Mouse (Mus musculus): ENCODE data around the gene Otud7b. TPM values are rescaled to one million over a fixed set of nuclear protein-coding genes. Genes with fewer than 3 reads are reported as not detected.

Gene Otud7b
- polyA plus RNA-seq (2014; fragmentation: Nextera tagmentation; extraction: Ambion mirVana) = 5.3 and 6.1 TPM in 2 replicates

DNA sequence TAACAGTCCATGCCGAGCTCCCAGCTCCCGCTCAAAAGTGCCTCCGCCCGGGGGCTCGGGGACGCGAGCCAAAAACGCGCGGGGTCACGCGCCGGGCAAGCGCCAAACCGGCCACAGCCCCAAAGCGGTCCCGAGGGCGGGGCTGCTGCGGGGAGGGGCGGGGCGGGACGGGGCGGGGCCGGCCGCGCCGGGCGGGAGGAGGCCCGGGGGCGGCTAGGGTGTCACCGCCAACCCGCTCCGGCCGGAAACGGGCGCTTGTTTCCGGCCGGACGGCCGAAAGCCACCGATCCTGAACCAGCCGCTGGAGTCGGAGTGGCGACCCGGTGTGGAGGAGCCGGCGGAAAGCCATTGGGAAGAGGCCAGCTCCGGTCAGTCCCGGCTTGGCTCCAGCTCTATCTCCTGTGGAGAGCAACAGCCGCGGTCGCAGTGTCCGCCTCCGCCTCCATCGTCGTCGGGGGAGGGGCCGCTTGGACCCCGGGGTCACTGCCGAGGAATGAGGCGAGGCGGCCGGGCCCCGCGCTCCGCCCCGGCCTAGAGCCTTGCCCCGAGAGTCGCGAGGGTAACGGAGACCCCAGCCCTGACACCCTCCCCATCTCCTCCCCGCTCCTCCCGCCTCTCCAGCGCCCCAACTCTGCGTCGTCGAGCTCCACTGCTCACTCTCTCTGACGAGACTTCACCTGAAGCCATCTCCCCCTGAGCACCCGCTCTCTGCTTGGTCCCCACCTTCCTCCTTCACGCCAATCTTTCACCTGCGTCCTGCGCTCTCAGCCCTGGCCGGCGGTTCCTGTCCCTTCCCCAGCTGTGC, at the start of gene Otud7b:
Gene Otud7b (plus strand): TSS at position 267 of the 805 bp plus-strand sequence.
- under 1% methylated on average over 83 of the region's 84 CpGs for WGBS

GRCm38 (mm10) chr3:96055294-96055693, 49.0 kb upstream of the Otud7b start:
- no peaks in the 10 kb centered on the region for H3K27me3 ChIP-seq (ENCODE audit: control insufficient read depth, insufficient read depth, low read length)
- no peak for DNase-seq
- no peak for ATAC-seq (ENCODE audit: low FRiP score, low TSS enrichment)
- no peak overlapping the region for H3K27ac ChIP-seq (replicated peaks; ENCODE audit: low read depth, low read length)
- H3K9ac ChIP-seq (replicated peaks; ENCODE audit: low read length) = no peak overlapping the region
- 89% methylated on average over 6 of the region's 6 CpGs for WGBS
- no peak overlapping the region for H3K4me3 ChIP-seq (replicated peaks; ENCODE audit: low read depth, low read length)
- H3K4me1 ChIP-seq (ENCODE audit: control insufficient read depth, insufficient read depth, low read length) = peaks cover 10% of the 10 kb centered on the region; the same call in 1 of the 2 replicates
- H3K4me2 ChIP-seq (ENCODE audit: low read length) = no peak overlapping the region
- no peaks in the 10 kb centered on the region for H3K9me3 ChIP-seq (ENCODE audit: control insufficient read depth, low read length)
- H3K36me3 ChIP-seq (ENCODE audit: control insufficient read depth, insufficient read depth, low read length) = peaks cover 27% of the 10 kb centered on the region; the same call in 1 of the 2 replicates

More for the DNA sequence above, at the start of gene Otud7b:
- peaks cover 7% of the 10 kb centered on the region for H3K4me1 ChIP-seq (ENCODE audit: control insufficient read depth, insufficient read depth, low read length)
- no peaks in the 10 kb centered on the region for H3K9me3 ChIP-seq (ENCODE audit: control insufficient read depth, low read length)
- no peaks in the 10 kb centered on the region for H3K36me3 ChIP-seq (ENCODE audit: control insufficient read depth, insufficient read depth, low read length)
- H3K4me3 ChIP-seq (replicated peaks; ENCODE audit: low read depth, low read length) = peak within 1 kb of the TSS; percentile 85
- DNase-seq (peak; percentile 88), ATAC-seq (ENCODE audit: low FRiP score, low TSS enrichment) (peak; percentile 91)
- H3K4me2 ChIP-seq (ENCODE audit: low read length) = peak within 1 kb of the TSS; percentile 85
- peak within 1 kb of the TSS; percentile 72 for H3K27ac ChIP-seq (replicated peaks; ENCODE audit: low read depth, low read length)
- peak within 1 kb of the TSS; percentile 86 for H3K9ac ChIP-seq (replicated peaks; ENCODE audit: low read length)
- no peaks in the 10 kb centered on the region for H3K27me3 ChIP-seq (ENCODE audit: control insufficient read depth, insufficient read depth, low read length)

GRCm38 (mm10) chr3:96056031-96056430, 48.3 kb upstream of the Otud7b start:
- no peak overlapping the region for H3K4me2 ChIP-seq (ENCODE audit: low read length)
- WGBS = 87% methylated on average over 4 of the region's 4 CpGs
- H3K9me3 ChIP-seq (ENCODE audit: control insufficient read depth, low read length) = no peaks in the 10 kb centered on the region
- no peaks in the 10 kb centered on the region for H3K27me3 ChIP-seq (ENCODE audit: control insufficient read depth, insufficient read depth, low read length)
- DNase-seq (no peak), ATAC-seq (ENCODE audit: low FRiP score, low TSS enrichment) (no peak)
- peaks cover 10% of the 10 kb centered on the region; the same call in 1 of the 2 replicates for H3K4me1 ChIP-seq (ENCODE audit: control insufficient read depth, insufficient read depth, low read length)
- H3K36me3 ChIP-seq (ENCODE audit: control insufficient read depth, insufficient read depth, low read length) = peaks cover 21% of the 10 kb centered on the region; the same call in 1 of the 2 replicates
- H3K9ac ChIP-seq (replicated peaks; ENCODE audit: low read length) = no peak overlapping the region
- H3K27ac ChIP-seq (replicated peaks; ENCODE audit: low read depth, low read length) = no peak overlapping the region
- H3K4me3 ChIP-seq (replicated peaks; ENCODE audit: low read depth, low read length) = no peak overlapping the region

DNA sequence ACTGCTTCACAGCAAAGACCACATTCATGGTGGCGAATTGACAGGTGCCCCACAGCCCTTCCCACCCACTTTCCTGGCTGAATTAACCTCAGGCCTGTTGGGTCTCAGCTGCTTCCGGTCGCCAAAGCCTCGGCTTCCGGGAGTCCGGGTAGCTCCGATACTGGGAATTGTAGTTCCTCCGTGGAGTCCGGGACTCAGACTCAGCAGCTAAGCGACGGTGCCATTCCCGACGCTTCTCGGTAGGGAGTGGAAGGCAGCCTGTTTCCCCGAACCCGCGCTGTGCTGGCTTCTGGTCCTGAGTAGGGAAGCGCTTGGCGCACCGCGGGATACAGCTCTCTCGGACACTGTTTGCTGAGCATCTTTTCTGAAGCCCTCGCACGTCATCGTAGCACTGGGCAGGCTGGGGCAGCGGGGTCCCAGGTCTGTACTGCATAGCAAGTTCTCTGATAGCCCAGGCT, 46.6 kb upstream of the Otud7b start:
- Histone ChIP-seq H3K9ac (replicated peaks; ENCODE audit: low read length) (peak overlapping the region; percentile 55), H3K4me3 (replicated peaks; ENCODE audit: low read depth, low read length) (peak overlapping the region; percentile 50), H3K9me3 (ENCODE audit: control insufficient read depth, low read length) (no peaks in the 10 kb centered on the region), H3K27me3 (ENCODE audit: control insufficient read depth, insufficient read depth, low read length) (no peaks in the 10 kb centered on the region), H3K36me3 (ENCODE audit: control insufficient read depth, insufficient read depth, low read length) (peaks cover 15% of the 10 kb centered on the region; the same call in 1 of the 2 replicates), H3K27ac (replicated peaks; ENCODE audit: low read depth, low read length) (peak overlapping the region; percentile 87), H3K4me1 (ENCODE audit: control insufficient read depth, insufficient read depth, low read length) (peaks cover 10% of the 10 kb centered on the region; the same call in 1 of the 2 replicates), H3K4me2 (ENCODE audit: low read length) (peak overlapping the region; percentile 87)
- DNase-seq = peak; percentile 95
- under 1% methylated on average over 26 of the region's 26 CpGs for WGBS
- ATAC-seq (ENCODE audit: low FRiP score, low TSS enrichment) = peak; percentile 93

GRCm38 (mm10) chr3:96058231-96058896, 46.0 kb upstream of the Otud7b start, which contains the start of gene Vps45:
Vps45 (minus strand) TSS chr3:96058466.
- DNase-seq = peak; percentile 78
- Histone ChIP-seq H3K9ac (replicated peaks; ENCODE audit: low read length) (peak within 1 kb of the TSS; percentile 55), H3K27me3 (ENCODE audit: control insufficient read depth, insufficient read depth, low read length) (no peaks in the 10 kb centered on the region), H3K4me1 (ENCODE audit: control insufficient read depth, insufficient read depth, low read length) (peaks cover 10% of the 10 kb centered on the region; the same call in 1 of the 2 replicates), H3K9me3 (ENCODE audit: control insufficient read depth, low read length) (no peaks in the 10 kb centered on the region), H3K4me3 (replicated peaks; ENCODE audit: low read depth, low read length) (peak within 1 kb of the TSS; percentile 50), H3K4me2 (ENCODE audit: low read length) (peak within 1 kb of the TSS; percentile 87), H3K27ac (replicated peaks; ENCODE audit: low read depth, low read length) (peak within 1 kb of the TSS; percentile 87), H3K36me3 (ENCODE audit: control insufficient read depth, insufficient read depth, low read length) (peaks cover 12% of the 10 kb centered on the region; the same call in 1 of the 2 replicates)
- ATAC-seq (ENCODE audit: low FRiP score, low TSS enrichment) = peak; percentile 76
- 2% methylated on average over 18 of the region's 18 CpGs for WGBS

DNA sequence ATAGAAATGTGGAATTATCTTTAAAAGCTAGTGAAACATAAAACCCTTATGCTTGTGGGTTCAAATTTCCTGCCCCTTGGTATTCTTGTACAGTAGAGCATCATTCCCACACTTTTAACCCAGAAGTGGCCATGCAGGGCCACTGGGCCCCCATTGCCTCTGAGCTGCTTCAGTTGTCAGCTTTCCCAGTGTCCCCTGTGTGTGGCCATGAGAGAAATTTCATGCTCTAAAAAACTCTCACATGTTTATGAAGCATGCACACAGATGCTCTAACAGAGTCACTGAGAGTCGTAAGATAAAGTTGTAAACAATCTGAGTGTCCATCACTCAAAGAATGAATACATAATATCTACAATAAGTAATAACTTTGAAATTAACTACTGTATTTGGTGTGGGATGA, 44.2 kb upstream of the Otud7b start:
- Histone ChIP-seq H3K27me3 (ENCODE audit: control insufficient read depth, insufficient read depth, low read length) (no peaks in the 10 kb centered on the region), H3K9ac (replicated peaks; ENCODE audit: low read length) (no peak overlapping the region), H3K4me2 (ENCODE audit: low read length) (no peak overlapping the region), H3K27ac (replicated peaks; ENCODE audit: low read depth, low read length) (no peak overlapping the region), H3K36me3 (ENCODE audit: control insufficient read depth, insufficient read depth, low read length) (0 out of 2 replicates have a peak, but pooled peaks cover 5% of the 10 kb centered on the region), H3K9me3 (ENCODE audit: control insufficient read depth, low read length) (no peaks in the 10 kb centered on the region), H3K4me1 (ENCODE audit: control insufficient read depth, insufficient read depth, low read length) (peaks cover 10% of the 10 kb centered on the region; the same call in 1 of the 2 replicates), H3K4me3 (replicated peaks; ENCODE audit: low read depth, low read length) (no peak overlapping the region)
- ATAC-seq (ENCODE audit: low FRiP score, low TSS enrichment) (no peak), DNase-seq (no peak)
- WGBS = 88% methylated on average over 1 of the region's 1 CpGs

DNA sequence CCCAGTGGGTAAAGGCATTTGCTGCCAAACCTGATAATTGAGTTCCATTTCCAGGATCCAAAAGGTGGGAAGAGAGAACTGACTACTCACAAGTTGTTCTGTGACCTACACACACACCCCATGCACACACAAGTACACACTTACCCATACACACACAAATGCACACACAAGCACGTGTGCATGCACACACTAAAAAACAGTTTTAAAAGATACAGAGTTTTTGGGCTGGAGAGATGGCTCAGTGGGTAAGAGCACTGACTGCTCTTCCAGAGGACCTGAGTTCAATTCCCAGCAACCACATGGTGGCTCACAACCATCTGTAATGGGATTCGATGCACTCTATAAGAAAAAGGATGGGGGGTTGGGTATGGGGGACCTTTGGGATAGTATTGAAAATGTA, 41.0 kb upstream of the Otud7b start:
- DNase-seq (no peak), ATAC-seq (ENCODE audit: low FRiP score, low TSS enrichment) (no peak)
- H3K4me1 ChIP-seq (ENCODE audit: control insufficient read depth, insufficient read depth, low read length) = no peaks in the 10 kb centered on the region
- no peaks in the 10 kb centered on the region for H3K36me3 ChIP-seq (ENCODE audit: control insufficient read depth, insufficient read depth, low read length)
- H3K9ac ChIP-seq (replicated peaks; ENCODE audit: low read length) = no peak overlapping the region
- 75% methylated on average over 2 of the region's 2 CpGs for WGBS
- no peak overlapping the region for H3K27ac ChIP-seq (replicated peaks; ENCODE audit: low read depth, low read length)
- H3K9me3 ChIP-seq (ENCODE audit: control insufficient read depth, low read length) = no peaks in the 10 kb centered on the region
- H3K4me2 ChIP-seq (ENCODE audit: low read length) = no peak overlapping the region
- no peaks in the 10 kb centered on the region for H3K27me3 ChIP-seq (ENCODE audit: control insufficient read depth, insufficient read depth, low read length)
- H3K4me3 ChIP-seq (replicated peaks; ENCODE audit: low read depth, low read length) = no peak overlapping the region

DNA sequence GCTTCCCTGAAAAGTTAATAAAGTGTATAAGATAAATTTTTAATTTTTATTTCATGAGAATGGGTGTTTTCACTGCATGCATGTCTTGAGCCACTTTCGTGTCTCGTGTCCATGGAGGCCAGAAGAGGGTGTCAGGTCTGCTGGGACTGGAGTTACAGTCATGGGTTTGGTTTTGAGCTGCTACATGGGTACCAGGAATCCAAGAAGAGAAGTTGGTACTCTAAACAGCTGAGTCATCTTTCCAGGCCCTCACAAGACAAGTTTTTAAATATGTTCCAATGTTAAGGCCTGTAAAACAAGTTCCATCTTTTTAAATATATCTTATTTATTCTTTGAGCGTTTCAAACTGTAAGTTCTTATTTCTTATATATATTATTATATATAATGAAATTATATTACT, 40.1 kb upstream of the Otud7b start:
- Histone ChIP-seq H3K27ac (replicated peaks; ENCODE audit: low read depth, low read length) (no peak overlapping the region), H3K4me3 (replicated peaks; ENCODE audit: low read depth, low read length) (no peak overlapping the region), H3K27me3 (ENCODE audit: control insufficient read depth, insufficient read depth, low read length) (no peaks in the 10 kb centered on the region), H3K9ac (replicated peaks; ENCODE audit: low read length) (no peak overlapping the region), H3K4me1 (ENCODE audit: control insufficient read depth, insufficient read depth, low read length) (no peaks in the 10 kb centered on the region), H3K4me2 (ENCODE audit: low read length) (no peak overlapping the region), H3K9me3 (ENCODE audit: control insufficient read depth, low read length) (no peaks in the 10 kb centered on the region), H3K36me3 (ENCODE audit: control insufficient read depth, insufficient read depth, low read length) (no peaks in the 10 kb centered on the region)
- no peak for ATAC-seq (ENCODE audit: low FRiP score, low TSS enrichment)
- no peak for DNase-seq
- WGBS = 92% methylated on average over 3 of the region's 3 CpGs
